Mouse (Mus musculus) kidney, embryonic 16.5 days (tissue): ENCODE results near the gene Stard13. TPM values are rescaled to one million over a fixed set of nuclear protein-coding genes. Genes with fewer than 3 reads are reported as not detected.

Source experiments
- ATAC-seq: fragments of 200-750 bp; cut with Nextera tagmentation; 2 replicates; pipeline ENCODE4 v1.8.0; 2017; ENCODE audit warnings: moderate TSS enrichment; ENCODE audit not compliant: low FRiP score, low TSS enrichment
- H3K27ac ChIP-seq: fragments of 300-500 bp; sonication (generic); 2 replicates; pipeline ENCODE4 v1.5.1; 2014; ENCODE audit warnings: low read length
- H3K27me3 ChIP-seq: fragments of 300-500 bp; sonication (generic); 2 replicates; pipeline ENCODE4 v1.6.1; 2014; ENCODE audit warnings: low read length, control low read depth, mixed read lengths; ENCODE audit not compliant: insufficient read depth
- H3K36me3 ChIP-seq: fragments of 300-500 bp; sonication (generic); 2 replicates; pipeline ENCODE4 v1.6.1; 2014; ENCODE audit warnings: low read length, control low read depth, mixed read lengths; ENCODE audit not compliant: insufficient read depth
- H3K4me1 ChIP-seq: fragments of 300-500 bp; sonication (generic); 2 replicates; pipeline ENCODE4 v1.6.1; 2014; ENCODE audit warnings: low read length, control low read depth, mixed read lengths; ENCODE audit not compliant: insufficient read depth
- H3K4me2 ChIP-seq: fragments of 300-500 bp; sonication (generic); replicated peaks from 2 replicates; pipeline ENCODE4 v1.6.1; 2014; ENCODE audit warnings: low read depth, low read length
- H3K4me3 ChIP-seq: fragments of 300-500 bp; sonication (generic); 2 replicates; pipeline ENCODE4 v1.5.1; 2014; ENCODE audit warnings: mild to moderate bottlenecking, low read length
- H3K9ac ChIP-seq: fragments of 300-500 bp; sonication (generic); replicated peaks from 2 replicates; pipeline ENCODE4 v1.6.1; 2014; ENCODE audit warnings: low read length
- H3K9me3 ChIP-seq: fragments of 300-500 bp; sonication (generic); 2 replicates; pipeline ENCODE4 v1.6.1; 2016; ENCODE audit warnings: low read length, control low read depth
- WGBS: fragments of 180-500 bp; shearing (Covaris S2); extraction: QIAGEN DNeasy Blood & Tissue Kit; methylation state at CpG from one replicate; pipeline ENCODE4 v1.1.7; 2014; 5-methylcytosine and 5-hydroxymethylcytosine counted together
- polyA plus RNA-seq: library from polyadenylated mRNA; unstranded; fragments of >200 nt; fragmentation: Nextera tagmentation; extraction: Ambion mirVana; gene quantifications from 2 replicates; pipeline ENCODE4 v1.2.1, GENCODE M21; 2015

Gene Stard13
- 12.0 and 12.2 TPM in 2 replicates for polyA plus RNA-seq

GRCm38 (mm10) chr5:151233400-151234031, at the start of gene Stard13:
Gene Stard13 (minus strand): TSS chr5:151233836.
- Histone ChIP-seq H3K9me3 (no peaks in the 10 kb centered on the region), H3K4me1 (peaks cover 10% of the 10 kb centered on the region; the same call in 1 of the 2 replicates), H3K36me3 (no peaks in the 10 kb centered on the region), H3K4me3 (peak within 1 kb of the TSS; percentile 69), H3K27me3 (no peaks in the 10 kb centered on the region), H3K9ac (peak within 1 kb of the TSS; percentile 64), H3K27ac (no peak within 1 kb of the TSS), H3K4me2 (peak within 1 kb of the TSS; percentile 74)
- WGBS = under 1% methylated on average over 49 of the region's 49 CpGs
- peak; percentile 95 for ATAC-seq

DNA sequence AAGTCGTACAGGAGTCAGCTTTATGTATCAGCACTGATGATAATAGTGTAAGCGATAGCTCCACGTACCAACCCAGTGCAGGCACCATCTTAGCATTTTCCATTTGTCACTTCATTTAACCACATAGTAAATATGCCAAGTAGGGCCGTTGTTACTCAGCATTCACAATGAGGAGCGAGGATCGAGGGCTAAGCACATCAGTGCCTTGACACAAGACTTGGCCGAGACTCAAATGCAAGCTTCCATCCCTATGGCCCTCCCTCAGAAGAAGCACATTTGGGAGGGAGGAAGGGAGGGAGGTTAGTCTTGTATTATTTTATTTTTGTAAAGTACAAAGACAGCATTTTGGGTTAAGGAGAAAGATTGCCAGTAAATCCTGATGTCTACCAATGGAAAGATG, 45.9 kb upstream of the Stard13 start:
- Histone ChIP-seq H3K4me3 (no peak overlapping the region), H3K4me2 (no peak overlapping the region), H3K27me3 (no peaks in the 10 kb centered on the region), H3K4me1 (no peaks in the 10 kb centered on the region), H3K9me3 (no peaks in the 10 kb centered on the region), H3K36me3 (no peaks in the 10 kb centered on the region), H3K27ac (no peak overlapping the region), H3K9ac (no peak overlapping the region)
- ATAC-seq = no peak
- 70% methylated on average over 7 of the region's 7 CpGs for whole genome bisulfite sequencing

- Histone ChIP-seq H3K27ac (no peak overlapping the region), H3K9ac (no peak overlapping the region), H3K4me3 (no peak overlapping the region), H3K9me3 (no peaks in the 10 kb centered on the region), H3K36me3 (no peaks in the 10 kb centered on the region), H3K4me1 (no peaks in the 10 kb centered on the region), H3K4me2 (no peak overlapping the region), H3K27me3 (no peaks in the 10 kb centered on the region)
- WGBS = 65% methylated on average over 6 of the region's 6 CpGs
- ATAC-seq = no peak
These were observed 44.3 kb upstream of the Stard13 start for GRCm38 (mm10) chr5:151277927-151278326.

- H3K9ac ChIP-seq = no peak overlapping the region
- H3K27ac ChIP-seq = no peak overlapping the region
- H3K27me3 ChIP-seq = no peaks in the 10 kb centered on the region
- no peaks in the 10 kb centered on the region for H3K9me3 ChIP-seq
- no peak overlapping the region for H3K4me3 ChIP-seq
- no peak overlapping the region for H3K4me2 ChIP-seq
- WGBS = 98% methylated on average over 2 of the region's 2 CpGs
- ATAC-seq = no peak
- no peaks in the 10 kb centered on the region for H3K36me3 ChIP-seq
- H3K4me1 ChIP-seq = no peaks in the 10 kb centered on the region
These were observed 42.4 kb upstream of the Stard13 start for GRCm38 (mm10) chr5:151275986-151276385.

DNA sequence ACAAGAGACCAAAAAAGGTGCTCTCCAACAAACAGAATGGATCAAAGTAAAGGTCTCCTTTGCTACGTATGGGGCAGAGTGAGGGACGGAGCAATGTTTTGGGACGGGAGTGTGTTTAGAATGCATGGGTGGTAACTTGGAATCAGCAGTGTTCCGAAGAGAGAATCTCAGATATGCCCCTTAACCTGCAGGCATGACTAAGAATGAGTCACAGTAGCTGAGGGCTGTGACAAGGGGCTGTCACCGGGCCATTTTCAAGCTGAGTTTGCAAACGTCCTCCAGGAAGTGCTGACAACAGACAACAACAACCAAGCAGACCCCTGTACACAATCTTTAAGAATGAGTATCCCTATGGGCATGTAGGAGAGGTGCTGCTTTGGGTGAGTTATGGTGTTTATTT, 40.6 kb upstream of the Stard13 start:
- no peak for ATAC-seq
- no peak overlapping the region for H3K9ac ChIP-seq
- WGBS = 59% methylated on average over 6 of the region's 6 CpGs

GRCm38 (mm10) chr5:151270815-151271214, 37.2 kb upstream of the Stard13 start:
- Histone ChIP-seq H3K4me1 (no peaks in the 10 kb centered on the region), H3K9me3 (no peaks in the 10 kb centered on the region), H3K27ac (no peak overlapping the region), H3K36me3 (no peaks in the 10 kb centered on the region), H3K27me3 (no peaks in the 10 kb centered on the region), H3K4me3 (no peak overlapping the region), H3K9ac (no peak overlapping the region), H3K4me2 (no peak overlapping the region)
- no peak for ATAC-seq
- WGBS = 88% methylated on average over 5 of the region's 5 CpGs

More for the DNA sequence above, 40.6 kb upstream of the Stard13 start:
- no peaks in the 10 kb centered on the region for H3K9me3 ChIP-seq
- no peak overlapping the region for H3K27ac ChIP-seq
- H3K4me2 ChIP-seq = no peak overlapping the region
- no peaks in the 10 kb centered on the region for H3K36me3 ChIP-seq
- no peak overlapping the region for H3K4me3 ChIP-seq
- H3K4me1 ChIP-seq = no peaks in the 10 kb centered on the region
- H3K27me3 ChIP-seq = no peaks in the 10 kb centered on the region

- H3K4me2 ChIP-seq = no peak overlapping the region
- H3K4me3 ChIP-seq = no peak overlapping the region
- no peaks in the 10 kb centered on the region for H3K4me1 ChIP-seq
- H3K9ac ChIP-seq = no peak overlapping the region
- 89% methylated on average over 14 of the region's 14 CpGs for WGBS
- no peaks in the 10 kb centered on the region for H3K36me3 ChIP-seq
- no peak overlapping the region for H3K27ac ChIP-seq
- H3K9me3 ChIP-seq = no peaks in the 10 kb centered on the region
- no peaks in the 10 kb centered on the region for H3K27me3 ChIP-seq
- no peak for ATAC-seq
These were observed 33.4 kb upstream of the Stard13 start for GRCm38 (mm10) chr5:151266896-151267634.

GRCm38 (mm10) chr5:151261558-151261957, 27.9 kb upstream of the Stard13 start:
- no peaks in the 10 kb centered on the region for H3K9me3 ChIP-seq
- no peak for ATAC-seq
- no peak overlapping the region for H3K27ac ChIP-seq
- no peaks in the 10 kb centered on the region for H3K27me3 ChIP-seq
- no peaks in the 10 kb centered on the region for H3K4me1 ChIP-seq
- no peaks in the 10 kb centered on the region for H3K36me3 ChIP-seq
- H3K9ac ChIP-seq = no peak overlapping the region
- no peak overlapping the region for H3K4me2 ChIP-seq
- H3K4me3 ChIP-seq = no peak overlapping the region
- 82% methylated on average over 2 of the region's 2 CpGs for WGBS

- ATAC-seq = no peak
These were observed 18.6 kb upstream of the Stard13 start for GRCm38 (mm10) chr5:151252213-151252612.

DNA sequence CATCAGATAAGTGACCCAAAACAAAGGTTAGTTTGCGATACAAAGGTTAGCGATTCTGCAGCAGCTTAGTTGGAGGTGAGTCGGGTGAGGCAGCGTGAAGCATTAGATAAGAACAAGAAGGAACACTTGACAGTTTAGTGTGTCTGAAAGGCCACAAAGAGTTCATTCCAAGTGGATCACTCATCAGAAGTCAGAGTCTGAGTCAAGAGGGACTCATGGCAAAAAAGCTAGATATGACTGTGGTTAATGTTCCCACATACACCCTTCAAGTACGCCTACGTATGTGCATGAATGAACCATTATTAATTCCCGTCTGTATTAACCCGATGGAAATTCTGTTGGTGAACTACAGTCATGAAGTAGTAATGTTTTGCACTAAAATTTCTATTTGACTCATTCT, 18.0 kb upstream of the Stard13 start:
- ATAC-seq = no peak
- H3K9me3 ChIP-seq = no peaks in the 10 kb centered on the region
- H3K27me3 ChIP-seq = no peaks in the 10 kb centered on the region
- peaks cover 16% of the 10 kb centered on the region for H3K4me1 ChIP-seq
- H3K36me3 ChIP-seq = no peaks in the 10 kb centered on the region
- H3K27ac ChIP-seq = no peak overlapping the region
- no peak overlapping the region for H3K4me2 ChIP-seq
- H3K9ac ChIP-seq = no peak overlapping the region
- 81% methylated on average over 8 of the region's 8 CpGs for WGBS
- no peak overlapping the region for H3K4me3 ChIP-seq

More at GRCm38 (mm10) chr5:151252213-151252612, 18.6 kb upstream of the Stard13 start:
- H3K4me1 ChIP-seq = peaks cover 11% of the 10 kb centered on the region
- no peak overlapping the region for H3K9ac ChIP-seq
- no peaks in the 10 kb centered on the region for H3K27me3 ChIP-seq
- H3K36me3 ChIP-seq = no peaks in the 10 kb centered on the region
- H3K27ac ChIP-seq = no peak overlapping the region
- H3K9me3 ChIP-seq = no peaks in the 10 kb centered on the region
- no peak overlapping the region for H3K4me2 ChIP-seq
- WGBS = 83% methylated on average over 8 of the region's 8 CpGs
- H3K4me3 ChIP-seq = no peak overlapping the region
